Mouse (Mus musculus): ENCODE measurements around the gene Slc35b1.

The Slc35b1 gene

DNA sequence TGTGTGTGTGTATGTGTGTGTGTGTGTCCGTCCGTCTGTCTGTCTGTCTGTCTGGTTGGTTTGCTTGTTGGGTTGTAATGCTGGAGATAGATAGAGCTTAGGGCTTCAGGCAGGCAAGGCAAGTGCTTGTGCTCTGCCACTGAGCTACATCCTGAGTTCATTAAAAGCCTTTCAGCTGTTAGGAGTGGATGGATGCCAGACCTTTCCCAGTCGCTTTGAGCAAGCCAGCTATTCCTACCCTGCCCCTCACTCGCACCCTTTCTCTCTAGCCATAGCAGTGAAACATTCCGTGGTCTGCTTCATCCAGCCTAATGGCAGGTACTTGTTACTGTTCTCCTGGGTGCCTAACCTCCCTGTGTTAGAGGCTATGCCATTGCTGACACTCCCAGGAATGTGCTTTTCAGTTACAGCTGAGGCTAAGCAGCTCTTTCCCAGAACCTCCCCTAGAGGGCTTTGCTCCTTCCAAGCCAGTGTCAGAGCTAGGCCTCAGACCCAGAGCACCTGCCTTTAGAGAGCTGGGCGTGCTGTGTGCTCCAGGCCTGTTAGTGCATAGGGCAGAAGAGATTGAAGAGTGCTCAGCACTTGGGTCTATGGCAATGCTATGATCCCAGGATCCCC, 18.1 kb upstream of the Slc35b1 start:
- DNase-seq (ENCODE audit: low read depth), result no peak

GRCm38 (mm10) chr11:95367011-95367735, 17.3 kb upstream of the Slc35b1 start:
- DNase-seq (ENCODE audit: low read depth), result no peak

DNA sequence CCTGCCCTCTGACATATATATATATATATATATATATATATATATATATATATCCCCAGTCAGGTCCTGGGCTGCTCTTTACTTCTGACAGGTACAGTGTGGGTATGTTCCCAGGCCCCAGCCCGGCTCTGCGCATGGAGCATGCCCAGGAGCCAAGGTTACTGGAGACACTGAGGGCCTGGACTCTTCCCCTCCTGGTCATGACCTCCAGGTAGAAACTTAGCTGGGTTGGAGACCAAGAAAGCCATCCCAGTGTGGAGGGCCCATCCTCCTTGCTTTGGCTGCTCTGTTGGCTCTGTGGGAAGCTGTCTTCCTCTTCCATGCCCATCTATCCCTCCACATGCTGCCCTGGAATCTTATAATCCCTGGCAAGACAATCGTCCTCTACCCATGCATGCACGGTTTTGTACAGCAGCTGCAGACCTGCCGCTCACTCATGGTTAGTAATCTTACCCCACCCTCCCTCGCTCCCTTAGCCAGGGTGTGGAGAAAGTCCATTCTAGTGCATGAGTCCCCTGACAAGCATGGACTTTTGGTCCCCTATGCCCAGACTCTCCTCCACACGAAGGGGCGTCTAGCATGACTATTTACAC, 16.2 kb upstream of the Slc35b1 start:
- no peak for DNase-seq (ENCODE audit: low read depth)

DNA sequence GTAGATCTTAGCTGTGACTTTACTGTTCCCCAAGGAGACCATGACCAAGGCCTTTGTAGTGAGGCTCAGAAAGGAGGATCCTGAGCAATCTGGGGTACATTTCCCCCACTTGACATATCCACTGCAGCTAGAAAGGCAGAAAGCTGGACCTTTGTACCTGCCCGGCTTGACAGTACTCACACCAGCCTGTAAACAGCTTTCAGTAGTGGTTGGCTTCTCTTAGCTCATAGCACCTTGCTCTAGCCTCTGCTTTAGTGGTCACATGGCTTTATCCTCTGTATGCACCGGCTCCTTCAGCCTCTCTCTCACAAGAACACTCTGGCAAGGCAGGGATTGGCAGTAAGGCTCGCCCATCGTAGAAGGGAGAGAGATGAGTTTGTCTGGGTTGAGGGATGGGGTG, 15.6 kb upstream of the Slc35b1 start:
- DNase-seq (ENCODE audit: low read depth), result no peak

- no peak for DNase-seq (ENCODE audit: low read depth)
Measured at GRCm38 (mm10) chr11:95369964-95370890, 14.3 kb upstream of the Slc35b1 start.

DNA sequence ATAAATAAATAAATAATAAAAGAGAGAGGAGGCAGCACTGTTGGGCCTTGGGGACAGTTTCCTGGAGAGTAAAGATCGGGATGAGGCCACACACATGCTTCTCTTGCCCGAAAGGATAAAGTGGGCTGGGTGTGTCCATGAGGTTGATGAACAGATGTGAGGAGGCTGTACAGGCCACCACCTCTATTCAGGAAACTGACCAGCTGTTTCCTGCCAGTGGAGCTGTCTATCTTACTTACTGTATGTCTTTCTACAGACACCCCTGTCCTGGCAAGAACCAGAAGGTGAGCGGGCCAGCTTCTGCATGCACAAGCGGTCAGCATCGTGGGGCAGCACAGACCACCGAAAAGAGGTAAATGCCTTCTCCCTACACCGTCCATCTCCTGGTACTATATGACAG, 13.3 kb upstream of the Slc35b1 start:
- DNase-seq (ENCODE audit: low read depth), result no peak

- no peak for DNase-seq (ENCODE audit: low read depth)
Measured at GRCm38 (mm10) chr11:95378926-95379325, 5.6 kb upstream of the Slc35b1 start.

DNA sequence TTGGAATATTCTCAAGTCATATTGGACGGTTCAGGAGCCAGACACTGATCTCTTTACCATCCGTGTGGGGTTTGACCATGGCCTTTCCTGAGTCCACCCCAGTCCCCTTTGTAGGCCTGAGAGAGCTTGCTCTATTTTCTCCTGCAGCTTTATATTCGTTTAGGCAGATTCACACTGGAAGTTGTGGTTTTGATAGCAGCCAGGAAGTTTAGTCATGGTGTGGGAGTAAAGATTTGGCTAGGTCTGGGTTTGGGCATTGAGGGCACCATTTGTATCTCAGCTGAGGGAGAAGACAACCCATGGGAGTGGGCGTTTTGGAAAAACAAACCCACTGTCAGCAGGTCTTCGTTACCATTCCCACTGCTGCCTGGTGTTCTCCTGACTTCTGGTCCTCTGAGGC, 4.9 kb upstream of the Slc35b1 start:
- DNase-seq (ENCODE audit: low read depth), result no peak

- DNase-seq (ENCODE audit: low read depth), result no peak
Measured at GRCm38 (mm10) chr11:95380711-95381110, 3.8 kb upstream of the Slc35b1 start.

GRCm38 (mm10) chr11:95381146-95381545, 3.3 kb upstream of the Slc35b1 start:
- no peak for DNase-seq (ENCODE audit: low read depth)

GRCm38 (mm10) chr11:95383331-95383986, 1.0 kb upstream of the Slc35b1 start:
- no peak for DNase-seq (ENCODE audit: low read depth)

DNA sequence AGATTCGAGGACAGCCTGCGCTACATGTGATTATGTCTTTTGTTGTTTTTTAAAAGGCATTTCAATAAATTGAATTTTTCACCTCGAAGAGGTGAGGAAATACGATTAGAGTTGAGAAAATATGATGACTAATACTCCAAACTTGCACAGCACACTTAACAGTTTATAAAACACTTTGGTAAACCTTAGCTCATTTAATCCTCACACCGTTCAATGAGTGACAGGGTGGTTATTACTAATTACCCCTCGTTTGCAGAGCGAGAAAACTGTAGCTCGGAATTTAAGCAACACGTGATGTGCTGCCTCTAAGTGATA, 531 bp upstream of the Slc35b1 start:
- no peak for DNase-seq (ENCODE audit: low read depth)

DNA sequence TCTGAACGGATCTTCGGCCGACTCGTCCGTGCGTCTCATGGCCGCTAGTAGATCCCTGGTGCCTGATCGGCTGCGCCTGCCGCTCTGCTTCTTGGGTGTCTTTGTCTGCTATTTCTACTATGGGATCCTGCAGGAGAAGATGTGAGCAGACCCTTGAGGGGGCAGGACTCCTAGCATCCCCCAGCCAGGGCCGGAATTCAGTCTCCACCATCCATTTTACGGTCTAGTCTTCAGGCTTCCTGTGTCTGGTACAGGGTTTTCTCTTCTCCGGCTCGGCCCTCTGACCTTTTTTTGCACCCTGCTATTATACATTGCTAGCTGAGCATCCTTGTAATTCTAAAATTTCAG, 455 bp downstream of the Slc35b1 start:
- DNase-seq (ENCODE audit: low read depth), result no peak

DNA sequence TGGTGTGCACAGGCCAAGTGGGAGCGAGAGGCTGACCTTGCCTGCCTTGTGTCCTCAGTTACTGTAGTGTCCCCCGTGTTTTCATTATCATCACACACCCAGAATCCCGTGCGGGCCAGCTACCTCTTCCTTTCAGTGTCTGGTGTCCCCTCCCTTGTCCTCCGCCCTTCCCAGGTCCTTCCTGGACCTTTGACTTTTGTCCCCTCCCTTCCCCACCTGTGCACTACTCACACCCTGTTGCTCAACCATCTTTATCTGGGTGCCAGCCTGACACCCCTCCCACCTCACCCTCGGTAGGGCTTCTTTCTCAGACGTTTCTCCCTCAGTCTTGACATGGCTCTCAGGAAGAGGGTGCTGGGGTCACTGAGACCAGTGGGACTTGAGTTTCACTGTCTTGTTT, 2.9 kb downstream of the Slc35b1 start:
- no peak for DNase-seq (ENCODE audit: low read depth)

- no peak for DNase-seq (ENCODE audit: low read depth)
Measured at GRCm38 (mm10) chr11:95389006-95389405, 4.5 kb downstream of the Slc35b1 start.

GRCm38 (mm10) chr11:95390420-95390819, 5.9 kb downstream of the Slc35b1 start:
- DNase-seq (ENCODE audit: low read depth), result no peak

- DNase-seq (ENCODE audit: low read depth), result no peak
Measured at GRCm38 (mm10) chr11:95391201-95391600, 6.7 kb downstream of the Slc35b1 start.

- no peak for DNase-seq (ENCODE audit: low read depth)
Measured at GRCm38 (mm10) chr11:95391743-95392142, 7.3 kb downstream of the Slc35b1 start.

GRCm38 (mm10) chr11:95392223-95392667, 7.8 kb downstream of the Slc35b1 start:
- DNase-seq (ENCODE audit: low read depth), result no peak

DNA sequence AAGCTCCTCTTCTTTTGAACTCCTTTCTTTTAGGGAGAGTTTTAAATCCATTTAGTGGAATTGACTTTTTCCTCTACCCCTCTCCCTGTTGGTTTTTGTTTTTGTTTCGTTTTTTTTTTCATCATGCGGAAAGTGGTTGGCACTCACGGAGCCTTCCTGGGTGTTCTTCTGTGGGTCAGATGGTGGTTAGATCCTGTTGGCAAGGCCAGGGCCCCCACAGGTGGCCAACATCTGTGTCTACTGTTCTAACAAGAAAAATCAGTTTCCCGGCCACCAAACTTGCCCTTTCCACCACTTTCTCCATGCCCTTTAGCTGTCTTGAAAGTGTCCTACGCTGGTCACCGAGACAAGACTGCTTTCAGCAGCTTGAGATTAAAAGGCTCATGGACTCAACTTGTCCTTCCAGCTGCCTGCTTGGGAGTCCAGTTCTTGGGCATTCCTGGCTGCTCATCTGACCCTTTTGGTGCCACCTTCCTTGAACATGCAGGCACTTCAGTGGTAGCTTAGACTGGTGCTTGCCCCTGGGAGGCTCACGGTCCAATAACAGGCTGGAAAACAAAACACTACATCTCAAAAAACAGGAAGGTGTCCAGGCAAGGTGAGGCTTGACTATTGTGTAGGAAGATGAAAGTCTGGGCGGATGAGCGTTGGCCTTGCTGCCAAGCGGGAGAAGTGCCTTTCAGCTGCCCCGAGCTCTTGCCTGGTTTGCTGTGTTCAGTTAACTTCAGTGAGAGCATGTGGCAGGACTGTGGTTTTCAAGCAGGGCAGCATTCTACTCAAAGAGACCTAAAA, 8.4 kb downstream of the Slc35b1 start:
- no peak for DNase-seq (ENCODE audit: low read depth)

DNA sequence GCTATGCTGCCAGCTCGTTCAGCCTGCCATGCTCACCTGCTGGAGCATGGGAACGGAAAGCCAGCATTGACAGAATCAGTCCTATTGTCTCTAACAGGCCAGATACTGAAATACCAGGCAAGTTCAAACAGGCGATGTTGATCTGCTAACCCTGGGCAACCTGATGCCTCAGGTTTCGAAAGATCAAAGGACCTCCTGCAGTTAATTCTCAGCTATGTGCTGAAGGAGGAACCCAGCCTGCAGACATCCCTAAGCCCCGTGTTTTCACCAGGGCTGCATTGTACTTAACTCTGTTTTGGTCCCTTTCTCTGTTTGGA, 9.0 kb downstream of the Slc35b1 start:
- DNase-seq (ENCODE audit: low read depth), result no peak

DNA sequence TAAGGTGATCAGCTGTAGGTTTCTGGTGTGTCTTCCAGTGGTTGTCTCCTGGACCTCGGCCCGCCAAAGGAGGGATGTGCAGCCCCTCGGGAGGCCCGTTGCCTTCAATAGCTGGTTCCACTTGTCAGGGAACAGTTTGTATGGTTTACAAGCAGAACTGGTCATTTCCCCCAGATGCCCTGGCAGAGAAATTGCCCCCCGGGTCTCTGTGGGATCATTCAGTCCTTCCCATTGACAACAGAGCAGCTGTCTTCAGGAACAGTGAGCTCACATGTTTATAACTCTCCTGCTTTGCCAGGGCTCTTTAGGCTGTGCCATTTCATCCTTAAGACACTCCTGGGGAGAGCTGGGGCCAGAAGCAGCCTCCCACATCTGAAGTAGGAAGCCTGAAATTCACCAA, 9.6 kb downstream of the Slc35b1 start:
- no peak for DNase-seq (ENCODE audit: low read depth)

Measured in c-Kit-positive CD71-negative TER-119-negative erythroid progenitor cells, embryonic 14.5 days (primary cell).